Mouse (Mus musculus) lung, postnatal 36 days (tissue): Measurements from ENCODE around the gene Tmtc4.

Experiments
- DNase-seq: peaks from one replicate; pipeline ENCODE4 v3.0.0; 2022; ENCODE audit warnings: mixed read lengths

Tmtc4 gene

GRCm38 (mm10) chr14:122901177-122901576 is 82.7 kb downstream of the Tmtc4 start:
- no peak for DNase-seq

- no peak for DNase-seq
Observed at GRCm38 (mm10) chr14:122900679-122901078, 83.2 kb downstream of the Tmtc4 start.

GRCm38 (mm10) chr14:122898550-122898949 is 85.3 kb downstream of the Tmtc4 start:
- no peak for DNase-seq

GRCm38 (mm10) chr14:122896106-122896505 is 87.7 kb downstream of the Tmtc4 start:
- DNase-seq, result no peak

- no peak for DNase-seq
Observed at GRCm38 (mm10) chr14:122891470-122891968, 92.3 kb downstream of the Tmtc4 start.

- DNase-seq, result no peak
Observed at GRCm38 (mm10) chr14:122888480-122888872, 95.4 kb downstream of the Tmtc4 start.

GRCm38 (mm10) chr14:122887702-122888479 is 95.9 kb downstream of the Tmtc4 start:
- no peak for DNase-seq

- no peak for DNase-seq
Observed at GRCm38 (mm10) chr14:122887278-122887677, 96.6 kb downstream of the Tmtc4 start.

- no peak for DNase-seq
Observed at GRCm38 (mm10) chr14:122885893-122886292, 97.9 kb downstream of the Tmtc4 start.

- DNase-seq, result no peak
Observed at GRCm38 (mm10) chr14:122883821-122884584, 99.8 kb downstream of the Tmtc4 start.

- no peak for DNase-seq
Observed at GRCm38 (mm10) chr14:122883410-122883806, 100.4 kb downstream of the Tmtc4 start.

- DNase-seq, result no peak
Observed at GRCm38 (mm10) chr14:122882795-122883409, 100.9 kb downstream of the Tmtc4 start.

- DNase-seq, result no peak
Observed at GRCm38 (mm10) chr14:122882201-122882639, 101.6 kb downstream of the Tmtc4 start.

GRCm38 (mm10) chr14:122881699-122882098 is 102.1 kb downstream of the Tmtc4 start:
- no peak for DNase-seq

GRCm38 (mm10) chr14:122880291-122880690 is 103.5 kb downstream of the Tmtc4 start:
- DNase-seq, result no peak

GRCm38 (mm10) chr14:122877787-122878186 is 106.0 kb downstream of the Tmtc4 start:
- DNase-seq, result no peak

GRCm38 (mm10) chr14:122876723-122877122 is 107.1 kb downstream of the Tmtc4 start:
- DNase-seq, result no peak

GRCm38 (mm10) chr14:122876163-122876562 is 107.7 kb downstream of the Tmtc4 start:
- peak; percentile 76 for DNase-seq

- no peak for DNase-seq
Observed at GRCm38 (mm10) chr14:122875636-122876035, 108.2 kb downstream of the Tmtc4 start.

- DNase-seq, result no peak
Observed at GRCm38 (mm10) chr14:122875056-122875455, 108.8 kb downstream of the Tmtc4 start.

- DNase-seq, result no peak
Observed at GRCm38 (mm10) chr14:122872612-122873011, 111.2 kb downstream of the Tmtc4 start.

- no peak for DNase-seq
Observed at GRCm38 (mm10) chr14:122871841-122872580, 111.8 kb downstream of the Tmtc4 start.

- no peak for DNase-seq
Observed at GRCm38 (mm10) chr14:122869831-122870230, 114.0 kb downstream of the Tmtc4 start.
